Mouse (Mus musculus) limb, embryonic 14.5 days (tissue): Measurements from ENCODE around the gene Fchsd2. TPM values are rescaled to one million over a fixed set of nuclear protein-coding genes. Genes with fewer than 3 reads are reported as not detected.
A peak's percentile ranks its signal among the peaks of the same experiment; 100 is the strongest.

Experiments
- ATAC-seq: fragments of 200-750 bp; cut with Nextera tagmentation; 2 replicates; pipeline ENCODE4 v1.8.0; 2017; ENCODE audit warnings: low read depth, moderate number of reproducible peaks, moderate TSS enrichment; ENCODE audit not compliant: low FRiP score
- DNase-seq: peaks from one replicate; pipeline ENCODE4 v3.0.0-alpha.2; 2015; ENCODE audit warnings: low spot score
- H3K27ac ChIP-seq: fragments of 300-500 bp; sonication (generic); replicated peaks from 2 replicates; pipeline ENCODE4 v1.5.1; 2014; ENCODE audit warnings: low read depth, mild to moderate bottlenecking, low read length, moderate library complexity, mixed read lengths
- H3K27me3 ChIP-seq: fragments of 300-500 bp; sonication (generic); 2 replicates; pipeline ENCODE4 v1.6.1; 2014; ENCODE audit warnings: low read length, mixed read lengths; ENCODE audit not compliant: control insufficient read depth, insufficient read depth
- H3K36me3 ChIP-seq: fragments of 300-500 bp; sonication (generic); 2 replicates; pipeline ENCODE4 v1.6.1; 2014; ENCODE audit warnings: mild to moderate bottlenecking, low read length, moderate library complexity, mixed read lengths; ENCODE audit not compliant: control insufficient read depth, insufficient read depth
- H3K4me1 ChIP-seq: fragments of 300-500 bp; sonication (generic); 2 replicates; pipeline ENCODE4 v1.6.1; 2014; ENCODE audit warnings: antibody characterized with exemption, low read length, mixed read lengths; ENCODE audit not compliant: control insufficient read depth, insufficient read depth
- H3K4me2 ChIP-seq: fragments of 300-500 bp; sonication (generic); replicated peaks from 2 replicates; pipeline ENCODE4 v1.6.1; 2014; ENCODE audit warnings: low read depth, mild to moderate bottlenecking, low read length, moderate library complexity; ENCODE audit not compliant: severe bottlenecking
- H3K4me3 ChIP-seq: fragments of 300-500 bp; sonication (generic); replicated peaks from 2 replicates; pipeline ENCODE4 v1.5.1; 2014; ENCODE audit warnings: low read length
- H3K9ac ChIP-seq: fragments of 300-500 bp; sonication (generic); 2 replicates; pipeline ENCODE4 v1.6.1; 2014; ENCODE audit warnings: mild to moderate bottlenecking, low read depth, low read length, moderate library complexity; ENCODE audit not compliant: severe bottlenecking
- H3K9me3 ChIP-seq: fragments of 300-500 bp; sonication (generic); 2 replicates; pipeline ENCODE4 v1.6.1; 2016; ENCODE audit warnings: low read length; ENCODE audit not compliant: control insufficient read depth
- POLR2A ChIP-seq: fragments of 200-500 bp; IDR thresholded peaks from 2 replicates; pipeline ENCODE4 v1.8.0; 2012; ENCODE audit warnings: inconsistent platforms, mild to moderate bottlenecking, moderate library complexity, borderline replicate concordance; ENCODE audit not compliant: insufficient read depth, insufficient read length; ENCODE audit errors: extremely low read depth
- WGBS: fragments of 180-500 bp; shearing (Covaris S2); extraction: QIAGEN DNeasy Blood & Tissue Kit; methylation state at CpG from one replicate; pipeline ENCODE4 v1.1.7; 2014; 5-methylcytosine and 5-hydroxymethylcytosine counted together
- polyA plus RNA-seq, 2 experiments: library from polyadenylated mRNA; depleted of rRNA in 1 of 2; stranded (reverse) in 1 of 2; unstranded in 1 of 2; fragments of >200 nt; fragmentation: Nextera tagmentation in 1 of 2; extraction: Ambion mirVana in 1 of 2; gene quantifications; 2 replicates each; pipeline versions ENCODE4 v1.2.1 to v1.2.3; 2012 to 2014

The Fchsd2 gene
- polyA plus RNA-seq, 2 experiments = 19.9 to 21.9 TPM

GRCm38 (mm10) chr7:101253071-101253470 is 160.4 kb downstream of the Fchsd2 start:
- no peak overlapping the region for H3K4me3 ChIP-seq
- TF ChIP-seq POLR2A = no peak
- no peak overlapping the region for H3K4me2 ChIP-seq
- DNase-seq (no peak), ATAC-seq (no peak)
- H3K9me3 ChIP-seq = no peaks in the 10 kb centered on the region
- H3K27ac ChIP-seq = no peak overlapping the region
- no peak overlapping the region for H3K9ac ChIP-seq
- peaks cover 22% of the 10 kb centered on the region for H3K36me3 ChIP-seq
- H3K4me1 ChIP-seq = no peaks in the 10 kb centered on the region
- WGBS = 72% methylated on average over 2 of the region's 2 CpGs
- H3K27me3 ChIP-seq = no peaks in the 10 kb centered on the region

GRCm38 (mm10) chr7:101258482-101258881 is 165.8 kb downstream of the Fchsd2 start:
- no peak overlapping the region for H3K27ac ChIP-seq
- H3K9ac ChIP-seq = no peak overlapping the region
- H3K9me3 ChIP-seq = no peaks in the 10 kb centered on the region
- H3K4me1 ChIP-seq = no peaks in the 10 kb centered on the region
- ATAC-seq (no peak), DNase-seq (no peak)
- H3K36me3 ChIP-seq = peaks cover 34% of the 10 kb centered on the region
- no peaks in the 10 kb centered on the region for H3K27me3 ChIP-seq
- no peak overlapping the region for H3K4me2 ChIP-seq
- no peak overlapping the region for H3K4me3 ChIP-seq
- TF ChIP-seq POLR2A = no peak

GRCm38 (mm10) chr7:101261941-101262546 is 169.4 kb downstream of the Fchsd2 start:
- WGBS = 86% methylated on average over 4 of the region's 4 CpGs
- H3K27me3 ChIP-seq = no peaks in the 10 kb centered on the region
- H3K4me1 ChIP-seq = no peaks in the 10 kb centered on the region

GRCm38 (mm10) chr7:101263511-101263910 is 170.8 kb downstream of the Fchsd2 start:
- H3K4me1 ChIP-seq = no peaks in the 10 kb centered on the region
- no peak overlapping the region for H3K4me3 ChIP-seq
- H3K9ac ChIP-seq = no peak overlapping the region
- peaks cover 28% of the 10 kb centered on the region for H3K36me3 ChIP-seq
- H3K4me2 ChIP-seq = no peak overlapping the region
- DNase-seq (no peak), ATAC-seq (no peak)
- H3K9me3 ChIP-seq = no peaks in the 10 kb centered on the region
- no peak for TF ChIP-seq POLR2A
- no peaks in the 10 kb centered on the region for H3K27me3 ChIP-seq
- H3K27ac ChIP-seq = no peak overlapping the region

More at GRCm38 (mm10) chr7:101261941-101262546, 169.4 kb downstream of the Fchsd2 start:
- Histone ChIP-seq H3K9me3 (no peaks in the 10 kb centered on the region), H3K27ac (no peak overlapping the region), H3K9ac (no peak overlapping the region), H3K4me2 (no peak overlapping the region), H3K4me3 (no peak overlapping the region), H3K36me3 (peaks cover 28% of the 10 kb centered on the region)
- ATAC-seq = no peak
- no peak for DNase-seq
- TF ChIP-seq POLR2A = no peak

- H3K4me1 ChIP-seq = no peaks in the 10 kb centered on the region
- WGBS = 68% methylated on average over 3 of the region's 3 CpGs
- no peaks in the 10 kb centered on the region for H3K27me3 ChIP-seq
- peaks cover 11% of the 10 kb centered on the region for H3K36me3 ChIP-seq
- H3K4me2 ChIP-seq = no peak overlapping the region
- no peak for TF ChIP-seq POLR2A
- DNase-seq (peak; percentile 31), ATAC-seq (no peak)
- H3K9me3 ChIP-seq = no peaks in the 10 kb centered on the region
- H3K27ac ChIP-seq = no peak overlapping the region
- H3K4me3 ChIP-seq = no peak overlapping the region
- no peak overlapping the region for H3K9ac ChIP-seq
Measured at GRCm38 (mm10) chr7:101267457-101268259, 175.0 kb downstream of the Fchsd2 start.
